In the genomic region with DNA sequence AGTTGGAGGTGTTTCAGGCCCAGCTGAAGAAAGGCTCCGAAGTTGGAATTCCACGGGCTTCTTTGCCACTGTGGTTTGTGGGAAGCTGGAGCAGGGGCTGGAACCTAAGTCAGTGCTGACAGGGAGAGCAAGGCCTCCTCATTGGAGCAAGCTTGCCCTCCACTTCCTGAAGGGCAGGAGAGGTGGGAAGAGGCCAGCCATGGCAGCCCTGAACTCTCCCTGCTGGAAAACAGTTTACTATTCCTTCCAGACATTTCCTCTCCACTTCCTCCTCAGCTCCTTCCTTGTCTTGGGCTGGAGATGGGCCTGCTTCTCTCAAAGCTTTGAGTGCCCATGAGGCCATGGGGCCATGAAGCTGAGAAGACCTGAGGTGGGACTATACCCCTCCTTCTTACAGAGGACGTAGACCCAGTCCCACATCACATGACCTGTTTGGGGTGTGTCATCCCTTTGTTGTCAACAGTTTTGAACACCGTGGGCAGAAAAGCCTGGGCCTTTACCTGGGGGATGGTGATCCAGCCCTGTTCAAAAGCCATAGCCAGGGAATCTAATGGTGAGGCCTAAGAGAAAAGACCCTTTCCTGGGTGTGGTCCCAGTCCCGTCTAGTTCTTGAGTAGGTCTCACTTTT, we compare ENCODE assay signal across 9 mouse cellular contexts. TPM values are rescaled to one million over a fixed set of nuclear protein-coding genes. Genes with fewer than 3 reads are reported as not detected.
DNase-seq lines count a peak whose midpoint lies in the region; ATAC-seq and TF ChIP-seq lines count a peak whose summit lies in the region.
"Had no signal": no experiment of that assay in that cellular context is flagged by ENCODE, and none has a peak within 500 bp of the region (broad histone marks: within the 10 kb centered on the region; RNA-seq: fewer than 3 reads in every experiment).

No protein-coding gene starts in this region.

- DNase-seq in heart, adult 8-10 months (ENCODE audit: low spot score): no peak
- no peak for DNase-seq in thymus, adult 2 months
- DNase-seq in thymus, postnatal 0 days (ENCODE audit: low spot score): no peak
- no peak for DNase-seq in limb, embryonic 11.5 days (ENCODE audit: low spot score)
- DNase-seq in embryo, embryonic 10 days (ENCODE audit: low spot score): no peak
- DNase-seq in left cerebral cortex, postnatal 36 days (ENCODE audit: low spot score in 2 of 2): no peak

- H3K4me2 ChIP-seq in heart, embryonic 15.5 days: no peak overlapping the region
- H3K4me2 ChIP-seq in limb, embryonic 11.5 days (ENCODE audit: low read depth, severe bottlenecking): no peak overlapping the region

- peaks cover 61% of the 10 kb centered on the region for H3K4me1 ChIP-seq in heart, embryonic 15.5 days (replicated peaks)
- H3K4me1 ChIP-seq in thymus, adult 2 months (replicated peaks; ENCODE audit: control insufficient read depth, insufficient read depth, low read length): peaks cover 42% of the 10 kb centered on the region
- H3K4me1 ChIP-seq in limb, embryonic 11.5 days (ENCODE audit: control insufficient read depth, insufficient read depth, low read length): peaks cover 28% of the 10 kb centered on the region

- intact Hi-C loops in left cerebral cortex, postnatal 36 days (cut with DNase I): loop anchor here (5.0 to 10.0 kb wide), 3 partner anchors 112 to 340 kb away; a partner anchor contains a TSS

- ATAC-seq in heart, embryonic 15.5 days (replicated peaks; ENCODE audit: insufficient number of reproducible peaks, insufficient read depth, low FRiP score, low read depth): no peak
- no peak for ATAC-seq in limb, embryonic 11.5 days (ENCODE audit: insufficient number of reproducible peaks, low FRiP score, low TSS enrichment, low read depth)
- ATAC-seq: activated CD4-positive, CD25-positive, alpha-beta regulatory T cell, adult 4 months; midbrain, embryonic 16.5 days had no signal

- no peak for TF ChIP-seq CTCF in thymus, adult 2 months (IDR thresholded peaks at IDR 0.05; ENCODE audit: borderline replicate concordance, control insufficient read depth, extremely low read depth, insufficient read depth, low read length, poor library complexity)

- H3K27me3 ChIP-seq in heart, embryonic 15.5 days: no peaks in the 10 kb centered on the region
- no peaks in the 10 kb centered on the region for H3K27me3 ChIP-seq in thymus, adult 2 months (ENCODE audit: control insufficient read depth, insufficient read depth, low read length)
- H3K27me3 ChIP-seq in limb, embryonic 11.5 days (ENCODE audit: control insufficient read depth, insufficient read depth, low read length): no peaks in the 10 kb centered on the region

- H3K4me3 ChIP-seq in heart, embryonic 15.5 days: no peak overlapping the region
- no peak overlapping the region for H3K4me3 ChIP-seq in thymus, adult 2 months (ENCODE audit: control insufficient read depth, insufficient read depth, low read length)
- H3K4me3 ChIP-seq in limb, embryonic 11.5 days (ENCODE audit: low read depth, low read length): no peak overlapping the region

- no peaks in the 10 kb centered on the region for H3K9me3 ChIP-seq in heart, embryonic 15.5 days (replicated peaks)
- no peaks in the 10 kb centered on the region for H3K9me3 ChIP-seq in limb, embryonic 11.5 days (ENCODE audit: control insufficient read depth, low read length)

- H3K36me3 ChIP-seq in heart, embryonic 15.5 days: no peaks in the 10 kb centered on the region
- no peaks in the 10 kb centered on the region for H3K36me3 ChIP-seq in thymus, adult 2 months (ENCODE audit: control insufficient read depth, insufficient read depth, low read length)
- no peaks in the 10 kb centered on the region for H3K36me3 ChIP-seq in limb, embryonic 11.5 days (ENCODE audit: control insufficient read depth, insufficient read depth, low read length)

- WGBS in heart, embryonic 15.5 days: 30% methylated on average over 5 of the region's 5 CpGs
- 44% methylated on average over 5 of the region's 5 CpGs for WGBS in thymus, adult 2 months
- WGBS in limb, embryonic 11.5 days: 64% methylated on average over 5 of the region's 5 CpGs

- TF ChIP-seq POLR2A in thymus, adult 2 months (IDR thresholded peaks at IDR 0.05; ENCODE audit: control insufficient read depth, extremely low read depth, insufficient read depth, low read length, poor library complexity): no peak

- H3K9ac ChIP-seq in heart, embryonic 15.5 days: no peak overlapping the region
- H3K9ac ChIP-seq in limb, embryonic 11.5 days (ENCODE audit: low read length): no peak overlapping the region

- H3K27ac ChIP-seq in heart, embryonic 15.5 days: peak overlapping the region; percentile 97
- peak overlapping the region; percentile 3; the same call in 1 of the 2 replicates for H3K27ac ChIP-seq in thymus, adult 2 months (ENCODE audit: control insufficient read depth, insufficient read depth, low read length)
- H3K27ac ChIP-seq in limb, embryonic 11.5 days (replicated peaks; ENCODE audit: low read depth, low read length): 0 out of 2 replicates have a peak overlapping the region, but pooled peaks have one; percentile 21

RNA-seq across cellular contexts. Expression of a gene that starts 4.0 kb away (rescaled TPM):
- 3.0 and 3.7 TPM in 2 replicates for polyA plus RNA-seq in heart, embryonic 15.5 days (2015; fragmentation: Nextera tagmentation; extraction: Ambion mirVana)
- total RNA-seq in heart, adult 8-10 months (2022): 10 to 100 TPM in 3 of 4 experiments, 1 to 10 TPM in 1; 7.4 to 13.4 (median 10.2) TPM
- 39.9 and 48.4 TPM in 2 replicates for polyA plus RNA-seq in thymus, adult 2 months (2012; rRNA removed)
- 4.9 and 5.8 TPM in 2 replicates for polyA plus RNA-seq in thymus, postnatal 0 days (2015; fragmentation: Nextera tagmentation; extraction: Ambion mirVana)
- polyA plus RNA-seq in limb, embryonic 11.5 days (2014; fragmentation: Nextera tagmentation; extraction: Ambion mirVana): 5.1 and 5.5 TPM in 2 replicates
- 10 to 100 TPM; 31.5 to 31.7 TPM for total RNA-seq in left cerebral cortex, postnatal 36 days (2021)

Comparison
In these comparisons a context has a peak if more than half of its experiments do, and no peak if none do; other contexts are left out.
1. H3K27ac ChIP-seq: peak in every context shown above with its lines; median percentile 97 in heart, embryonic 15.5 days; 21 in limb, embryonic 11.5 days; 3 in thymus, adult 2 months.